Mouse (Mus musculus): ENCODE data around the gene Usf1. TPM values are rescaled to one million over a fixed set of nuclear protein-coding genes. Genes with fewer than 3 reads are reported as not detected.

Usf1 gene
- polyA plus RNA-seq, 1 experiment from 2014 or later: 226 TPM

GRCm38 (mm10) chr1:171411492-171411941 is 404 bp downstream of the Usf1 start:
- Histone ChIP-seq H3K4me1 (replicated peaks; ENCODE audit: control insufficient read depth, insufficient read depth, low read length) (peaks cover 21% of the 10 kb centered on the region), H3K36me3 (ENCODE audit: control insufficient read depth, insufficient read depth) (peaks cover 10% of the 10 kb centered on the region), H3K27ac (ENCODE audit: low read length) (peak overlapping the region; percentile 97), H3K9me3 (ENCODE audit: control insufficient read depth, low read length) (no peaks in the 10 kb centered on the region), H3K9ac (replicated peaks; ENCODE audit: low read depth, low read length) (peak overlapping the region; percentile 98), H3K4me2 (ENCODE audit: low read length) (peak overlapping the region; percentile 66), H3K4me3 (replicated peaks; ENCODE audit: low read length) (peak overlapping the region; percentile 60), H3K27me3 (replicated peaks; ENCODE audit: control insufficient read depth, insufficient read depth, low read length) (peaks cover 5% of the 10 kb centered on the region)
- peak; percentile 79 for ATAC-seq
- under 1% methylated on average over 38 of the region's 39 CpGs for WGBS

- Histone ChIP-seq H3K4me1 (replicated peaks; ENCODE audit: control insufficient read depth, insufficient read depth, low read length) (peaks cover 21% of the 10 kb centered on the region), H3K9ac (replicated peaks; ENCODE audit: low read depth, low read length) (peak overlapping the region; percentile 98), H3K36me3 (ENCODE audit: control insufficient read depth, insufficient read depth) (peaks cover 14% of the 10 kb centered on the region), H3K27me3 (replicated peaks; ENCODE audit: control insufficient read depth, insufficient read depth, low read length) (peaks cover 5% of the 10 kb centered on the region), H3K27ac (ENCODE audit: low read length) (peak overlapping the region; percentile 97), H3K9me3 (ENCODE audit: control insufficient read depth, low read length) (no peaks in the 10 kb centered on the region), H3K4me2 (ENCODE audit: low read length) (peak overlapping the region; percentile 66), H3K4me3 (replicated peaks; ENCODE audit: low read length) (peak overlapping the region; percentile 60)
- WGBS: under 1% methylated on average over 20 of the region's 20 CpGs
- peak; percentile 25 for ATAC-seq
Observed at GRCm38 (mm10) chr1:171412001-171412441, 908 bp downstream of the Usf1 start.

GRCm38 (mm10) chr1:171412446-171412845 is 1.3 kb downstream of the Usf1 start:
- H3K36me3 ChIP-seq (ENCODE audit: control insufficient read depth, insufficient read depth): peaks cover 15% of the 10 kb centered on the region
- no peaks in the 10 kb centered on the region for H3K9me3 ChIP-seq (ENCODE audit: control insufficient read depth, low read length)
- H3K27ac ChIP-seq (ENCODE audit: low read length): peak overlapping the region; percentile 97
- peak overlapping the region; percentile 98 for H3K9ac ChIP-seq (replicated peaks; ENCODE audit: low read depth, low read length)
- 8% methylated on average over 3 of the region's 3 CpGs for WGBS
- H3K27me3 ChIP-seq (replicated peaks; ENCODE audit: control insufficient read depth, insufficient read depth, low read length): peaks cover 5% of the 10 kb centered on the region
- H3K4me3 ChIP-seq (replicated peaks; ENCODE audit: low read length): peak overlapping the region; percentile 60
- peak; percentile 21 for ATAC-seq
- peaks cover 21% of the 10 kb centered on the region for H3K4me1 ChIP-seq (replicated peaks; ENCODE audit: control insufficient read depth, insufficient read depth, low read length)
- peak overlapping the region; percentile 66 for H3K4me2 ChIP-seq (ENCODE audit: low read length)

- Histone ChIP-seq H3K4me2 (ENCODE audit: low read length) (no peak overlapping the region), H3K9me3 (ENCODE audit: control insufficient read depth, low read length) (no peaks in the 10 kb centered on the region), H3K4me3 (replicated peaks; ENCODE audit: low read length) (no peak overlapping the region), H3K27ac (ENCODE audit: low read length) (no peak overlapping the region), H3K27me3 (replicated peaks; ENCODE audit: control insufficient read depth, insufficient read depth, low read length) (peaks cover 3% of the 10 kb centered on the region; the same call in 1 of the 2 replicates), H3K36me3 (ENCODE audit: control insufficient read depth, insufficient read depth) (peaks cover 19% of the 10 kb centered on the region), H3K4me1 (replicated peaks; ENCODE audit: control insufficient read depth, insufficient read depth, low read length) (peaks cover 21% of the 10 kb centered on the region), H3K9ac (replicated peaks; ENCODE audit: low read depth, low read length) (no peak overlapping the region)
- WGBS: 67% methylated on average over 8 of the region's 8 CpGs
- no peak for ATAC-seq
Observed at GRCm38 (mm10) chr1:171413608-171414007, 2.5 kb downstream of the Usf1 start.

- Histone ChIP-seq H3K4me1 (replicated peaks; ENCODE audit: control insufficient read depth, insufficient read depth, low read length) (peaks cover 8% of the 10 kb centered on the region), H3K27me3 (replicated peaks; ENCODE audit: control insufficient read depth, insufficient read depth, low read length) (no peaks in the 10 kb centered on the region), H3K9ac (replicated peaks; ENCODE audit: low read depth, low read length) (no peak within 1 kb of the TSS), H3K36me3 (ENCODE audit: control insufficient read depth, insufficient read depth) (peaks cover 26% of the 10 kb centered on the region), H3K4me3 (replicated peaks; ENCODE audit: low read length) (no peak within 1 kb of the TSS), H3K4me2 (ENCODE audit: low read length) (no peak within 1 kb of the TSS), H3K27ac (ENCODE audit: low read length) (no peak within 1 kb of the TSS), H3K9me3 (ENCODE audit: control insufficient read depth, low read length) (no peaks in the 10 kb centered on the region)
- 96% methylated on average over 5 of the region's 5 CpGs for WGBS
- 0 out of 2 replicates have a peak, but pooled peaks have one; percentile 3 for ATAC-seq
Observed at GRCm38 (mm10) chr1:171418660-171419059, 7.5 kb downstream of the Usf1 start, which contains the start of gene Tstd1. Gene Tstd1 (plus strand): TSS chr1:171418872.

- WGBS: 60% methylated on average over 12 of the region's 12 CpGs
- Histone ChIP-seq H3K9ac (replicated peaks; ENCODE audit: low read depth, low read length) (no peak overlapping the region), H3K36me3 (ENCODE audit: control insufficient read depth, insufficient read depth) (peaks cover 26% of the 10 kb centered on the region), H3K27me3 (replicated peaks; ENCODE audit: control insufficient read depth, insufficient read depth, low read length) (no peaks in the 10 kb centered on the region), H3K9me3 (ENCODE audit: control insufficient read depth, low read length) (no peaks in the 10 kb centered on the region), H3K4me3 (replicated peaks; ENCODE audit: low read length) (no peak overlapping the region), H3K4me1 (replicated peaks; ENCODE audit: control insufficient read depth, insufficient read depth, low read length) (peaks cover under 1% of the 10 kb centered on the region), H3K4me2 (ENCODE audit: low read length) (no peak overlapping the region), H3K27ac (ENCODE audit: low read length) (no peak overlapping the region)
- peak; percentile 30 for ATAC-seq
Observed at GRCm38 (mm10) chr1:171419291-171419882, 8.3 kb downstream of the Usf1 start.

- Histone ChIP-seq H3K27me3 (replicated peaks; ENCODE audit: control insufficient read depth, insufficient read depth, low read length) (no peaks in the 10 kb centered on the region), H3K27ac (ENCODE audit: low read length) (no peak overlapping the region), H3K4me3 (replicated peaks; ENCODE audit: low read length) (no peak overlapping the region), H3K4me2 (ENCODE audit: low read length) (no peak overlapping the region), H3K9me3 (ENCODE audit: control insufficient read depth, low read length) (no peaks in the 10 kb centered on the region), H3K4me1 (replicated peaks; ENCODE audit: control insufficient read depth, insufficient read depth, low read length) (no peaks in the 10 kb centered on the region), H3K9ac (replicated peaks; ENCODE audit: low read depth, low read length) (no peak overlapping the region), H3K36me3 (ENCODE audit: control insufficient read depth, insufficient read depth) (peaks cover 26% of the 10 kb centered on the region)
- WGBS: 78% methylated on average over 5 of the region's 5 CpGs
- ATAC-seq: no peak
Observed at GRCm38 (mm10) chr1:171419905-171420304, 8.8 kb downstream of the Usf1 start.

- Histone ChIP-seq H3K4me1 (replicated peaks; ENCODE audit: control insufficient read depth, insufficient read depth, low read length) (no peaks in the 10 kb centered on the region), H3K4me2 (ENCODE audit: low read length) (no peak overlapping the region), H3K27me3 (replicated peaks; ENCODE audit: control insufficient read depth, insufficient read depth, low read length) (no peaks in the 10 kb centered on the region), H3K27ac (ENCODE audit: low read length) (no peak overlapping the region), H3K9ac (replicated peaks; ENCODE audit: low read depth, low read length) (no peak overlapping the region), H3K4me3 (replicated peaks; ENCODE audit: low read length) (no peak overlapping the region), H3K9me3 (ENCODE audit: control insufficient read depth, low read length) (no peaks in the 10 kb centered on the region), H3K36me3 (ENCODE audit: control insufficient read depth, insufficient read depth) (peaks cover 11% of the 10 kb centered on the region)
- ATAC-seq: no peak
- 89% methylated on average over 8 of the region's 8 CpGs for WGBS
Observed at GRCm38 (mm10) chr1:171422504-171423095, 11.5 kb downstream of the Usf1 start.

- H3K27ac ChIP-seq (ENCODE audit: low read length): no peak overlapping the region
- no peaks in the 10 kb centered on the region for H3K4me1 ChIP-seq (replicated peaks; ENCODE audit: control insufficient read depth, insufficient read depth, low read length)
- H3K27me3 ChIP-seq (replicated peaks; ENCODE audit: control insufficient read depth, insufficient read depth, low read length): no peaks in the 10 kb centered on the region
- 78% methylated on average over 5 of the region's 5 CpGs for WGBS
- no peak overlapping the region for H3K4me3 ChIP-seq (replicated peaks; ENCODE audit: low read length)
- H3K9ac ChIP-seq (replicated peaks; ENCODE audit: low read depth, low read length): no peak overlapping the region
- H3K4me2 ChIP-seq (ENCODE audit: low read length): no peak overlapping the region
- peaks cover 4% of the 10 kb centered on the region; the same call in 1 of the 2 replicates for H3K36me3 ChIP-seq (ENCODE audit: control insufficient read depth, insufficient read depth)
- H3K9me3 ChIP-seq (ENCODE audit: control insufficient read depth, low read length): no peaks in the 10 kb centered on the region
- no peak for ATAC-seq
Observed at GRCm38 (mm10) chr1:171424638-171425037, 13.5 kb downstream of the Usf1 start.
